In the genomic region with DNA sequence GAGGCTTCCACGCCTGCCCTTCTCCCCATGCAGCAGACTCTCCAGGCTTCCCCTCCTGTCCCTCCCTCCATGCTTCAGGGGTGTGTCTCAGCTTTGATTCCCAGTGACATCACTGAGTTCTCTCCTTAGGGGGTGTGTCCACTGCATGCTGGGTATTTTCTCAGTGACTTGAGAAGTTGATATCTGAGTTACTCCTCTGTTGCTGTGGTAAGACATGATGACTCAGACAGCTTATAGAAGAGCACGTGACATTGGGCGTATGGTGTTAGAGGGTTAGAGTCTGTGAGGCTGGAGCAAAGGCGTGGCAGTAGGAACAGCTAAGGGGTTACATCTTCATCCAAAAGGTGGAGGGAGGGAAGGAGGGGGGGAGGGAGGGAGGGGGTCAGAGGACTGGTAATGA, we compare ENCODE assay signal across 18 mouse cellular contexts. TPM values are rescaled to one million over a fixed set of nuclear protein-coding genes. Genes with fewer than 3 reads are reported as not detected.
DNase-seq lines count a peak whose midpoint lies in the region; ATAC-seq and TF ChIP-seq lines count a peak whose summit lies in the region.
"Had no signal": no experiment of that assay in that cellular context is flagged by ENCODE, and none has a peak within 500 bp of the region (broad histone marks: within the 10 kb centered on the region; RNA-seq: fewer than 3 reads in every experiment).

No protein-coding gene starts in this region.

- peaks cover 15% of the 10 kb centered on the region for H3K36me3 ChIP-seq in heart, embryonic 11.5 days (ENCODE audit: control insufficient read depth, insufficient read depth, low read length)
- H3K36me3 ChIP-seq in C2C12 (ENCODE audit: control insufficient read depth, insufficient read depth): peaks cover 23% of the 10 kb centered on the region
- peaks cover 11% of the 10 kb centered on the region; the same call in 1 of the 2 replicates for H3K36me3 ChIP-seq in liver, embryonic 14.5 days (replicated peaks; ENCODE audit: control insufficient read depth, insufficient read depth, low read depth)

- H3K4me3 ChIP-seq in heart, embryonic 11.5 days (ENCODE audit: low read depth, low read length): no peak overlapping the region
- no peak overlapping the region for H3K4me3 ChIP-seq in C2C12 (ENCODE audit: insufficient read depth, poor library complexity, severe bottlenecking)
- no peak overlapping the region for H3K4me3 ChIP-seq in liver, embryonic 14.5 days (ENCODE audit: insufficient read depth in 1 of 2, low read depth in 2 of 2, low read length in 2 of 2)
- H3K4me3 ChIP-seq: embryonic facial prominence, embryonic 13.5 days; hindbrain, embryonic 12.5 days; neural tube, embryonic 13.5 days had no signal

- WGBS in heart, embryonic 11.5 days (ENCODE audit: insufficient replicate concordance): 80% methylated on average over 4 of the region's 4 CpGs
- 51% methylated on average over 4 of the region's 4 CpGs for WGBS in liver, embryonic 14.5 days (ENCODE audit: insufficient replicate concordance)

- H3K9ac ChIP-seq in heart, embryonic 11.5 days (ENCODE audit: low read depth, low read length): no peak overlapping the region
- no peak overlapping the region for H3K9ac ChIP-seq in liver, embryonic 14.5 days (replicated peaks)
- H3K9ac ChIP-seq: embryonic facial prominence, embryonic 13.5 days; hindbrain, embryonic 12.5 days; neural tube, embryonic 13.5 days had no signal

- no peaks in the 10 kb centered on the region for H3K79me2 ChIP-seq in C2C12 (ENCODE audit: control insufficient read depth, insufficient read depth)

- H3K4me2 ChIP-seq in heart, embryonic 11.5 days: no peak overlapping the region
- H3K4me2 ChIP-seq in liver, embryonic 14.5 days (ENCODE audit: low read depth): peak overlapping the region; percentile 65; the same call in 1 of the 2 replicates
- H3K4me2 ChIP-seq: embryonic facial prominence, embryonic 13.5 days; hindbrain, embryonic 12.5 days; neural tube, embryonic 13.5 days had no signal

- 0 out of 2 replicates have a peak, but pooled peaks have one; percentile 25 for ATAC-seq in heart, embryonic 11.5 days (replicated peaks; ENCODE audit: insufficient number of reproducible peaks, low FRiP score, low TSS enrichment)
- peak; percentile 55 for ATAC-seq in liver, embryonic 14.5 days (ENCODE audit: insufficient read depth)

- DNase-seq in heart, adult 8-10 months (ENCODE audit: low spot score): no peak
- peak; percentile 62 for DNase-seq in c-Kit-positive CD71-positive TER-119-negative erythroid progenitor cells, embryonic 14.5 days (ENCODE audit: low read depth)
- peak; percentile 76 to 89 (median 78) for DNase-seq in liver, embryonic 14.5 days (ENCODE audit: low read depth in 3 of 3, low spot score in 3 of 3)
- no peak for DNase-seq in layer of hippocampus, postnatal 14 days (ENCODE audit: low spot score in 2 of 2)
- no peak for DNase-seq in right cerebral cortex, adult 2 months (ENCODE audit: low spot score in 2 of 2)
- no peak for DNase-seq in thymus, postnatal 0 days (ENCODE audit: low spot score)
- DNase-seq: cerebellum, adult 11 months; gastrocnemius, postnatal 36 days; kidney, adult 11 months; kidney, postnatal 25 days; left cerebral cortex, postnatal 4 days; lung, adult 2 months; thymus, postnatal 36 days had no signal

- H3K9me3 ChIP-seq in heart, embryonic 11.5 days (replicated peaks; ENCODE audit: control insufficient read depth, low read length): no peaks in the 10 kb centered on the region
- H3K9me3 ChIP-seq in liver, embryonic 14.5 days (ENCODE audit: control insufficient read depth, low read length): no peaks in the 10 kb centered on the region
- H3K9me3 ChIP-seq: embryonic facial prominence, embryonic 13.5 days; hindbrain, embryonic 12.5 days; neural tube, embryonic 13.5 days had no signal

- H3K79me3 ChIP-seq in C2C12 (ENCODE audit: low read depth): no peaks in the 10 kb centered on the region

- no peak for TF ChIP-seq CTCF in C2C12 (IDR thresholded peaks at IDR 0.05; ENCODE audit: control insufficient read depth, insufficient read depth, insufficient read length)
- TF ChIP-seq CTCF in liver, embryonic 14.5 days (IDR thresholded peaks at IDR 0.05; ENCODE audit: low read depth): no peak

- no peak overlapping the region for H3K27ac ChIP-seq in heart, embryonic 11.5 days (ENCODE audit: low read depth, low read length)
- H3K27ac ChIP-seq in liver, embryonic 14.5 days: peak overlapping the region; percentile 98
- H3K27ac ChIP-seq: embryonic facial prominence, embryonic 13.5 days; hindbrain, embryonic 12.5 days had no signal

- no peak overlapping the region for H3ac ChIP-seq in C2C12 (ENCODE audit: control insufficient read depth, insufficient read length, low read depth)

- H3K4me1 ChIP-seq in heart, embryonic 11.5 days (ENCODE audit: control insufficient read depth, insufficient read depth, low read length): peaks cover 36% of the 10 kb centered on the region
- peaks cover 46 to 53% of the 10 kb centered on the region in 2 experiments for H3K4me1 ChIP-seq in liver, embryonic 14.5 days (replicated peaks; ENCODE audit: control insufficient read depth in 2 of 2, insufficient read depth in 2 of 2, low read length in 1 of 2)

- no peaks in the 10 kb centered on the region for H3K27me3 ChIP-seq in heart, embryonic 11.5 days (ENCODE audit: control insufficient read depth, insufficient read depth, low read length)
- no peaks in the 10 kb centered on the region for H3K27me3 ChIP-seq in C2C12 (ENCODE audit: control insufficient read depth, insufficient read depth, insufficient read length)
- no peaks in the 10 kb centered on the region for H3K27me3 ChIP-seq in liver, embryonic 14.5 days (ENCODE audit: control insufficient read depth, insufficient read depth, low read length)
- H3K27me3 ChIP-seq: embryonic facial prominence, embryonic 13.5 days; hindbrain, embryonic 12.5 days; neural tube, embryonic 13.5 days had no signal

- peak; percentile 53 for TF ChIP-seq EP300 in liver, embryonic 14.5 days (IDR thresholded peaks at IDR 0.05; ENCODE audit: low read depth)

TF ChIP-seq in C2C12, 6 proteins besides CTCF, POLR2A, EP300 and RAD21:
- TF ChIP-seq MYOG (IDR thresholded peaks at IDR 0.05; ENCODE audit: control insufficient read depth, extremely low read depth, insufficient read length): no peak
- peak; percentile 91 for TF ChIP-seq USF1 (IDR thresholded peaks at IDR 0.05; ENCODE audit: low read depth)

RNA-seq across cellular contexts. Expression of a gene that starts 38.7 kb away (rescaled TPM):
- polyA plus RNA-seq in heart, embryonic 11.5 days (2014; fragmentation: Nextera tagmentation; extraction: Ambion mirVana): 1.4 and 1.7 TPM in 2 replicates
- total RNA-seq in heart, adult 8-10 months (2022): 1 to 10 TPM; 4.3 to 5.2 (median 4.8) TPM
- 2.7 TPM for polyA plus RNA-seq in C2C12 (2012; fragmentation: generic; extraction: Trizol)
- 1.4 and 1.6 TPM in 2 replicates for polyA plus RNA-seq in liver, embryonic 14.5 days (2012; rRNA removed)
- 0.62 and 0.77 TPM in 2 replicates for polyA plus RNA-seq in liver, embryonic 14.5 days (2014; fragmentation: Nextera tagmentation; extraction: Ambion mirVana)
- total RNA-seq in layer of hippocampus, postnatal 14 days (2021): 10 to 100 TPM; 17.6 to 18.6 TPM
- polyA plus RNA-seq in thymus, postnatal 0 days (2015; fragmentation: Nextera tagmentation; extraction: Ambion mirVana): 1.5 and 2.3 TPM in 2 replicates

Comparison
In these comparisons a context has a peak if more than half of its experiments do, and no peak if none do; other contexts are left out.
1. DNase-seq: peak in c-Kit-positive CD71-positive TER-119-negative erythroid progenitor cells, embryonic 14.5 days (single experiment) and liver, embryonic 14.5 days (3 of 3); none in heart, adult 8-10 months (single experiment), layer of hippocampus, postnatal 14 days (0 of 2), right cerebral cortex, adult 2 months (0 of 2) and thymus, postnatal 0 days (single experiment).